Mouse (Mus musculus): ENCODE measurements around the gene Gm20388.

Gm20388 gene

GRCm38 (mm10) chr8:121239640-121240039 lies 1329.0 kb downstream of the Gm20388 start:
- no peak for DNase-seq (ENCODE audit: extremely low spot score)

- DNase-seq (ENCODE audit: extremely low spot score) = peak; percentile 55
Observed at GRCm38 (mm10) chr8:121241761-121242552, 1331.3 kb downstream of the Gm20388 start.

- DNase-seq (ENCODE audit: extremely low spot score) = peak; percentile 66
Observed at GRCm38 (mm10) chr8:121242671-121243070, 1332.0 kb downstream of the Gm20388 start.

- no peak for DNase-seq (ENCODE audit: extremely low spot score)
Observed at GRCm38 (mm10) chr8:121248823-121249222, 1338.2 kb downstream of the Gm20388 start.

GRCm38 (mm10) chr8:121249433-121249832 lies 1338.8 kb downstream of the Gm20388 start:
- no peak for DNase-seq (ENCODE audit: extremely low spot score)

- peak; percentile 48 for DNase-seq (ENCODE audit: extremely low spot score)
Observed at GRCm38 (mm10) chr8:121251089-121251488, 1340.4 kb downstream of the Gm20388 start.

GRCm38 (mm10) chr8:121255727-121256265 lies 1345.2 kb downstream of the Gm20388 start:
- no peak for DNase-seq (ENCODE audit: extremely low spot score)

GRCm38 (mm10) chr8:121258126-121258792 lies 1347.6 kb downstream of the Gm20388 start:
- peak; percentile 49 for DNase-seq (ENCODE audit: extremely low spot score)

GRCm38 (mm10) chr8:121262728-121263389 lies 1352.2 kb downstream of the Gm20388 start:
- no peak for DNase-seq (ENCODE audit: extremely low spot score)

- no peak for DNase-seq (ENCODE audit: extremely low spot score)
Observed at GRCm38 (mm10) chr8:121263390-121263775, 1352.7 kb downstream of the Gm20388 start.

GRCm38 (mm10) chr8:121264260-121264659 lies 1353.6 kb downstream of the Gm20388 start:
- DNase-seq (ENCODE audit: extremely low spot score) = no peak

- no peak for DNase-seq (ENCODE audit: extremely low spot score)
Observed at GRCm38 (mm10) chr8:121271542-121271941, 1360.9 kb downstream of the Gm20388 start.

GRCm38 (mm10) chr8:121273195-121273594 lies 1362.6 kb downstream of the Gm20388 start:
- peak; percentile 48 for DNase-seq (ENCODE audit: extremely low spot score)

- DNase-seq (ENCODE audit: extremely low spot score) = no peak
Observed at GRCm38 (mm10) chr8:121273620-121274019, 1363.0 kb downstream of the Gm20388 start.

GRCm38 (mm10) chr8:121280414-121280813 lies 1369.8 kb downstream of the Gm20388 start:
- peak; percentile 54 for DNase-seq (ENCODE audit: extremely low spot score)

GRCm38 (mm10) chr8:121289346-121289745 lies 1378.7 kb downstream of the Gm20388 start:
- no peak for DNase-seq (ENCODE audit: extremely low spot score)

- DNase-seq (ENCODE audit: extremely low spot score) = no peak
Observed at GRCm38 (mm10) chr8:121290547-121290946, 1379.9 kb downstream of the Gm20388 start.

- no peak for DNase-seq (ENCODE audit: extremely low spot score)
Observed at GRCm38 (mm10) chr8:121293418-121293817, 1382.8 kb downstream of the Gm20388 start.

GRCm38 (mm10) chr8:121294234-121295108 lies 1383.8 kb downstream of the Gm20388 start:
- DNase-seq (ENCODE audit: extremely low spot score) = peak; percentile 72

GRCm38 (mm10) chr8:121296082-121296481 lies 1385.4 kb downstream of the Gm20388 start:
- no peak for DNase-seq (ENCODE audit: extremely low spot score)

- no peak for DNase-seq (ENCODE audit: extremely low spot score)
Observed at GRCm38 (mm10) chr8:121296597-121296996, 1386.0 kb downstream of the Gm20388 start.

Data from embryo, embryonic 9.5 days (tissue).